Mouse (Mus musculus): ENCODE measurements at regions not wholly inside any gene's neighbourhood (a gene's known extent, or its start where the extent isn't known, plus 50 kb on each side); places are given as distances from the start of the nearest gene placed in this dataset.

GRCm38 (mm10) chr7:72362690-72363089 is 56.3 kb upstream of the Mctp2 start:
- peak; percentile 50 to 53 for DNase-seq (ENCODE audit: low spot score in 2 of 2)

- peak; percentile 1 to 2 for DNase-seq (ENCODE audit: low spot score in 2 of 2)
Measured at GRCm38 (mm10) chr7:72391323-72391722, 84.9 kb upstream of the Mctp2 start.

- peak in 1 of 2 experiments; percentile 8 for DNase-seq (ENCODE audit: low spot score in 2 of 2)
Measured at GRCm38 (mm10) chr7:72400056-72400455, 93.6 kb upstream of the Mctp2 start.

GRCm38 (mm10) chr7:72406131-72406530 is 99.7 kb upstream of the Mctp2 start:
- DNase-seq (ENCODE audit: low spot score in 2 of 2), result no peak

GRCm38 (mm10) chr7:72408409-72408986 is 102.1 kb upstream of the Mctp2 start:
- DNase-seq (ENCODE audit: low spot score in 2 of 2), result no peak

- no peak for DNase-seq (ENCODE audit: low spot score in 2 of 2)
Measured at GRCm38 (mm10) chr7:72438552-72438951, 132.1 kb upstream of the Mctp2 start.

GRCm38 (mm10) chr7:72442001-72442400 is 135.6 kb upstream of the Mctp2 start:
- no peak for DNase-seq (ENCODE audit: low spot score in 2 of 2)

- DNase-seq (ENCODE audit: low spot score in 2 of 2), result no peak
Measured at GRCm38 (mm10) chr7:72444016-72444415, 137.6 kb upstream of the Mctp2 start.

- DNase-seq (ENCODE audit: low spot score in 2 of 2), result no peak
Measured at GRCm38 (mm10) chr7:72444792-72445191, 138.4 kb upstream of the Mctp2 start.

- DNase-seq (ENCODE audit: low spot score in 2 of 2), result no peak
Measured at GRCm38 (mm10) chr7:72446911-72447310, 140.5 kb upstream of the Mctp2 start.

GRCm38 (mm10) chr7:72462978-72463377 is 156.6 kb upstream of the Mctp2 start:
- DNase-seq (ENCODE audit: low spot score in 2 of 2), result no peak

- no peak for DNase-seq (ENCODE audit: low spot score in 2 of 2)
Measured at GRCm38 (mm10) chr7:72464658-72465057, 158.2 kb upstream of the Mctp2 start.

- DNase-seq (ENCODE audit: low spot score in 2 of 2), result no peak
Measured at GRCm38 (mm10) chr7:72469691-72470090, 163.3 kb upstream of the Mctp2 start.

- DNase-seq (ENCODE audit: low spot score in 2 of 2), result no peak
Measured at GRCm38 (mm10) chr7:72474751-72475150, 168.3 kb upstream of the Mctp2 start.

- DNase-seq (ENCODE audit: low spot score in 2 of 2), result no peak
Measured at GRCm38 (mm10) chr7:72478936-72479335, 172.5 kb upstream of the Mctp2 start.

- no peak for DNase-seq (ENCODE audit: low spot score in 2 of 2)
Measured at GRCm38 (mm10) chr7:72481275-72481674, 174.9 kb upstream of the Mctp2 start.

- no peak for DNase-seq (ENCODE audit: low spot score in 2 of 2)
Measured at GRCm38 (mm10) chr7:72490161-72490560, 183.8 kb upstream of the Mctp2 start.

GRCm38 (mm10) chr7:72493292-72493691 is 186.9 kb upstream of the Mctp2 start:
- no peak for DNase-seq (ENCODE audit: low spot score in 2 of 2)

- no peak for DNase-seq (ENCODE audit: low spot score in 2 of 2)
Measured at GRCm38 (mm10) chr7:72496933-72497631, 190.7 kb upstream of the Mctp2 start.

- DNase-seq (ENCODE audit: low spot score in 2 of 2), result no peak
Measured at GRCm38 (mm10) chr7:72498562-72499230, 192.3 kb upstream of the Mctp2 start.

- DNase-seq (ENCODE audit: low spot score in 2 of 2), result no peak
Measured at GRCm38 (mm10) chr7:72499788-72500187, 193.4 kb upstream of the Mctp2 start.

GRCm38 (mm10) chr7:72500190-72500589 is 193.8 kb upstream of the Mctp2 start:
- no peak for DNase-seq (ENCODE audit: low spot score in 2 of 2)

- DNase-seq (ENCODE audit: low spot score in 2 of 2), result no peak
Measured at GRCm38 (mm10) chr7:72500996-72501395, 194.6 kb upstream of the Mctp2 start.

Data from spleen, postnatal 36 days (tissue).